Mouse (Mus musculus) limb, embryonic 11.5 days (tissue): ENCODE measurements around the gene Stk16. TPM values are rescaled to one million over a fixed set of nuclear protein-coding genes. Genes with fewer than 3 reads are reported as not detected.
A peak's percentile ranks its signal among the peaks of the same experiment; 100 is the strongest.

Source experiments
- ATAC-seq: fragments of 200-750 bp; cut with Nextera tagmentation; 2 replicates; pipeline ENCODE4 v1.8.0; 2017; ENCODE audit warnings: low read depth; ENCODE audit not compliant: insufficient number of reproducible peaks, low FRiP score, low TSS enrichment
- DNase-seq: peaks from one replicate; pipeline ENCODE4 v3.0.0-alpha.2; 2015; ENCODE audit warnings: low spot score
- H3K27ac ChIP-seq: fragments of 300-500 bp; sonication (generic); replicated peaks from 2 replicates; pipeline ENCODE4 v1.5.1; 2014; ENCODE audit warnings: low read depth, mild to moderate bottlenecking, low read length
- H3K27me3 ChIP-seq: fragments of 300-500 bp; sonication (generic); 2 replicates; pipeline ENCODE4 v1.6.1; 2014; ENCODE audit warnings: mild to moderate bottlenecking, low read length, mixed read lengths; ENCODE audit not compliant: control insufficient read depth, insufficient read depth
- H3K36me3 ChIP-seq: fragments of 300-500 bp; sonication (generic); 2 replicates; pipeline ENCODE4 v1.6.1; 2014; ENCODE audit warnings: mild to moderate bottlenecking, low read length, moderate library complexity, mixed read lengths; ENCODE audit not compliant: control insufficient read depth, insufficient read depth
- H3K4me1 ChIP-seq: fragments of 300-500 bp; sonication (generic); 2 replicates; pipeline ENCODE4 v1.6.1; 2014; ENCODE audit warnings: low read length, mixed read lengths; ENCODE audit not compliant: control insufficient read depth, insufficient read depth
- H3K4me2 ChIP-seq: fragments of 300-500 bp; sonication (generic); 2 replicates; pipeline ENCODE4 v1.6.1; 2014; ENCODE audit warnings: low read depth, mild to moderate bottlenecking, moderate library complexity; ENCODE audit not compliant: severe bottlenecking
- H3K4me3 ChIP-seq: fragments of 300-500 bp; sonication (generic); 2 replicates; pipeline ENCODE4 v1.5.1; 2014; ENCODE audit warnings: low read depth, low read length
- H3K9ac ChIP-seq: fragments of 300-500 bp; sonication (generic); 2 replicates; pipeline ENCODE4 v1.6.1; 2014; ENCODE audit warnings: mild to moderate bottlenecking, low read length
- H3K9me3 ChIP-seq: fragments of 300-500 bp; sonication (generic); 2 replicates; pipeline ENCODE4 v1.6.1; 2016; ENCODE audit warnings: low read length; ENCODE audit not compliant: control insufficient read depth
- WGBS: fragments of 180-500 bp; shearing (Covaris S2); extraction: QIAGEN DNeasy Blood & Tissue Kit; methylation state at CpG from one replicate; pipeline ENCODE4 v1.1.7; 2014; 5-methylcytosine and 5-hydroxymethylcytosine counted together
- polyA plus RNA-seq: library from polyadenylated mRNA; unstranded; fragments of >200 nt; fragmentation: Nextera tagmentation; extraction: Ambion mirVana; gene quantifications from 2 replicates; pipeline ENCODE4 v1.2.1, GENCODE M21; 2014

Stk16 gene
- polyA plus RNA-seq, 1 experiment from 2014 or later, result 132 TPM

DNA sequence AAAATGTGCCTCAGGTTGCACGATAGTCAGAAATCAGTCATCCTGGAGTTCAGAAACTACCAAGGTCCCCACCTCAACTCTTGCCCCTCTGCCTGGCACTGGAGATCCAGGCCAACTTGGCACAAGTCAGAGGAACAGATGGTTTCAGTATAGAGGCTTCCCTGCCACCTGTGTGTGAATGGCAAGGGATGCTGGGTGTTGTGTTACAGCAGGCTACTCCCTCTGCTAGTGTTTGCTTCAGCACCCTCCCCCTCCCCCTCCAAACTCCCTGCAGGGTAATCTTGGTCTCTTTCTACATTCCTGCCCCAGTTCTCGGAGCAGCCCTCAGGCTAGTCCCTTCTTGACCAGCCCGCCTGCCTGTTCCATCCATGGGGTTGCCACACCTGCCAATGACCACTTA, 39.9 kb downstream of the Stk16 start:
- ATAC-seq (no peak), DNase-seq (no peak)
- Histone ChIP-seq H3K4me2 (no peak overlapping the region), H3K27me3 (no peaks in the 10 kb centered on the region), H3K9ac (no peak overlapping the region; the same call in 1 of the 2 replicates), H3K36me3 (no peaks in the 10 kb centered on the region), H3K4me3 (no peak overlapping the region), H3K9me3 (no peaks in the 10 kb centered on the region), H3K27ac (no peak overlapping the region), H3K4me1 (0 out of 2 replicates have a peak, but pooled peaks cover 3% of the 10 kb centered on the region)
- WGBS, result 54% methylated on average over 3 of the region's 3 CpGs

DNA sequence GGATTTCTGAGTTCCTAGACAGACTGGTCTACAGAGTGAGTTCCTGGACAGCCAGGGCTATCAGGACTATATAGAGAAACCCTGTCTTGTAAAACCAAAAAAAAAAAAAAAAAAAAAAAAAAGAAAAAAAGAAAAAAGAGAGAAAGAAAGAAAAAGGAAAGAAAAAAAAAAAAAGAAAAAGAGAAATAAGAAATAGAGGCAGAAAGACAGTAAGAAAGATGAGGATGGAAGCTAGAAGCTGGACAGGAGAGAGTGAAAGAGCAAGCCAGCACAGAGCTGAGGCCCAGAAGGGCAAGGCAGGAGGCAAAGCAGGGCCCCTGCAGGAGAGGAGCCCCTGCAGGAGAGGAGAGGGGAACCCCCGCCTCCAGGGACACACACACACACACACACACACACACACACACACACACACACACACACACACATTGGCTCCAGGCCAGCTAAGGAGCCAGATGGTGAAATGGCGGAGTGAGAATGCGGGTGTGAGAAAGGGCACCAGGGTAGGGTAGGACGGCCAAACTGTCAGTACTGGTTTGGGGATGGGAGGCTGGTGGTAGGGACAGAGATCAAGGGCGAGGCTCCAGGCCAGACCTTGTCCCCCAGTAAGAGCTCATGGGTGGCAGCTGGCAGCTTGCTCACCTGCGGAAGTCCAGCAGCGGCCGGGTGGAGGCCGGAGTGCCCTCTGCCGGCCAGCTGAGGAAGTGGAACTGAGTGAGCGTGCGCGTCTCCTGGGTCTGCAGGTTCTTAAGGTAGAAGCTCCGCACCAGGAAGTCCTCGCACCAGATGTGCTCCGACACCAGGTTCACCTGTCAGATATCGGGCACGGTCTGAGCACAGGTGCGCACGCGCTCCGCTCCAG, 40.7 kb downstream of the Stk16 start:
- Histone ChIP-seq H3K4me2 (peak overlapping the region; percentile 15; the same call in 1 of the 2 replicates), H3K4me1 (0 out of 2 replicates have a peak, but pooled peaks cover 3% of the 10 kb centered on the region), H3K9me3 (no peaks in the 10 kb centered on the region), H3K4me3 (no peak overlapping the region), H3K9ac (no peak overlapping the region), H3K27me3 (no peaks in the 10 kb centered on the region), H3K36me3 (no peaks in the 10 kb centered on the region), H3K27ac (no peak overlapping the region)
- ATAC-seq (peak; percentile 44; the same call in 1 of the 2 replicates), DNase-seq (peak; percentile 88)
- 4% methylated on average over 22 of the region's 22 CpGs for WGBS

DNA sequence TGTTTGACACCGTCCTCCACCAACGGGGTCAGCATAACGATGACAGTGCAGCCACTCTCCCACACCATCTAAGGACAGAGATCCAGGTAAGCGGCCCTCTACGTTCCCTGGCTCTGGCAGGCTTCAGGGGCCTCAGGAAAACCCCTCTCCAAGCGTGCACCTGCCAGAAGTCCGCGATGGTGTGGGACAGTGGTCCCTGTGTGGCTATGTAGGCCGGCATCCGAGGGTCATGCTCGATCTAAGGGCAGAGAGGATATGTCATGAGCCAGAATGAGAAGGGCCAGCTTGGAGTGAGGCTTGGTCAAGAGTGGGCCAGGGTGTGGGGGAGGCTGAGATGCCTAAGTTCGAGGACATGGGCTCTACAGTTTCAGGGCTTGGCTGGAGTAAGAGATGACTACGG, 41.7 kb downstream of the Stk16 start:
- Histone ChIP-seq H3K27ac (no peak overlapping the region), H3K9me3 (no peaks in the 10 kb centered on the region), H3K27me3 (no peaks in the 10 kb centered on the region), H3K9ac (no peak overlapping the region), H3K36me3 (no peaks in the 10 kb centered on the region), H3K4me2 (no peak overlapping the region), H3K4me3 (no peak overlapping the region), H3K4me1 (0 out of 2 replicates have a peak, but pooled peaks cover 3% of the 10 kb centered on the region)
- no peak for DNase-seq
- no peak for ATAC-seq
- 69% methylated on average over 13 of the region's 13 CpGs for WGBS

GRCm38 (mm10) chr1:75253029-75253428, 42.4 kb downstream of the Stk16 start:
- Histone ChIP-seq H3K4me3 (no peak overlapping the region), H3K4me1 (0 out of 2 replicates have a peak, but pooled peaks cover 3% of the 10 kb centered on the region), H3K9ac (no peak overlapping the region), H3K9me3 (no peaks in the 10 kb centered on the region), H3K36me3 (no peaks in the 10 kb centered on the region), H3K27ac (no peak overlapping the region), H3K27me3 (no peaks in the 10 kb centered on the region), H3K4me2 (no peak overlapping the region)
- DNase-seq, result no peak
- WGBS, result 76% methylated on average over 16 of the region's 16 CpGs
- no peak for ATAC-seq

GRCm38 (mm10) chr1:75253849-75254624, 43.4 kb downstream of the Stk16 start:
- H3K27me3 ChIP-seq, result no peaks in the 10 kb centered on the region
- H3K4me1 ChIP-seq, result no peaks in the 10 kb centered on the region
- 64% methylated on average over 16 of the region's 16 CpGs for WGBS
- H3K4me2 ChIP-seq, result no peak overlapping the region
- H3K4me3 ChIP-seq, result no peak overlapping the region
- no peaks in the 10 kb centered on the region for H3K36me3 ChIP-seq
- DNase-seq (peak; percentile 89), ATAC-seq (no peak)
- H3K9ac ChIP-seq, result no peak overlapping the region
- H3K9me3 ChIP-seq, result no peaks in the 10 kb centered on the region
- H3K27ac ChIP-seq, result no peak overlapping the region

- no peak overlapping the region for H3K4me2 ChIP-seq
- 73% methylated on average over 8 of the region's 8 CpGs for WGBS
- DNase-seq, result no peak
- no peak overlapping the region for H3K4me3 ChIP-seq
- no peak overlapping the region for H3K9ac ChIP-seq
- no peaks in the 10 kb centered on the region for H3K27me3 ChIP-seq
- no peaks in the 10 kb centered on the region for H3K9me3 ChIP-seq
- ATAC-seq, result no peak
- H3K4me1 ChIP-seq, result no peaks in the 10 kb centered on the region
- no peak overlapping the region for H3K27ac ChIP-seq
- H3K36me3 ChIP-seq, result no peaks in the 10 kb centered on the region
Observed at GRCm38 (mm10) chr1:75254625-75255013, 44.0 kb downstream of the Stk16 start.

DNA sequence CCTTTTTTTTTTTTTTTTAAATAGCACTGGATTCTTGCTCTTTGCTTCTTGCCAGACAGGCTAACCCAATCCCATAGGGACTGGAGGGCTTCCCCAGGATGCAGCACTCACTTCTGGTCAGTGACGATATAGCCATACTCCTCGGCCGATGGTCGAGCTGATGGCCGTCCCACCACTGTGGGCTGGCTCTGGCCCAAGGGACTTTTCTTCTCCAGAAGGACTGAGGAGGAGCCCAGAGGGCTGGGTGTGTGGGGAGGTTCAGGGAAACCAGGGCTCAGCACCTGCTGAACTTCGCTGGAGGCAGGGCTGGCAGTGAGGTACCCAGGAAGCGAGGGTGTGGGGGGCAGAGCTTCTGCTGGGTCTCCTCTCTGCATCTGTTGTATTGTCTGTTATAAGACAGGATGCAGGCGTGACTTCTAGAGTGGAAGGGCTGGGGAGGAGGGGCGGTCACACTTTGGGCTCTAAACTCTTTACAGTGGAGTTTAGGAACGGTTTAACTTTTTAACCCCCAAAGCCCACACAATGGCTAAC, 44.9 kb downstream of the Stk16 start:
- WGBS, result 71% methylated on average over 10 of the region's 10 CpGs
- no peak for ATAC-seq
- H3K4me1 ChIP-seq, result no peaks in the 10 kb centered on the region
- no peaks in the 10 kb centered on the region for H3K27me3 ChIP-seq
- H3K9me3 ChIP-seq, result no peaks in the 10 kb centered on the region
- H3K27ac ChIP-seq, result no peak overlapping the region
- no peak overlapping the region for H3K9ac ChIP-seq
- no peaks in the 10 kb centered on the region for H3K36me3 ChIP-seq
- no peak for DNase-seq
- H3K4me3 ChIP-seq, result no peak overlapping the region
- no peak overlapping the region for H3K4me2 ChIP-seq

- no peak for ATAC-seq
- no peak overlapping the region for H3K4me3 ChIP-seq
- no peak overlapping the region for H3K27ac ChIP-seq
- no peaks in the 10 kb centered on the region for H3K4me1 ChIP-seq
- no peak overlapping the region for H3K9ac ChIP-seq
- no peak overlapping the region for H3K4me2 ChIP-seq
- H3K27me3 ChIP-seq, result peaks cover 31% of the 10 kb centered on the region
- H3K9me3 ChIP-seq, result no peaks in the 10 kb centered on the region
- H3K36me3 ChIP-seq, result no peaks in the 10 kb centered on the region
- DNase-seq, result no peak
Observed at GRCm38 (mm10) chr1:75261278-75261677, 50.6 kb downstream of the Stk16 start.
